Mouse (Mus musculus) megakaryocyte, embryonic 14.5 days (primary cell): Measurements from ENCODE around the gene Sfr1.

ENCODE experiments used
- FLI1 ChIP-seq: IDR thresholded peaks from 2 replicates; pipeline ENCODE4 v1.6.1; 2012; ENCODE audit warnings: low read length, inconsistent platforms, mixed read lengths
- GATA1 ChIP-seq: IDR thresholded peaks from 3 replicates; pipeline ENCODE4 v1.6.1; 2012; ENCODE audit warnings: mixed read lengths, low read length, inconsistent platforms, borderline replicate concordance

GRCm38 (mm10) chr19:47696411-47696810 lies 35.1 kb upstream of the Sfr1 start:
- TF ChIP-seq GATA1 (no peak), FLI1 (no peak)
